Mouse (Mus musculus) midbrain, postnatal 0 days (tissue): ENCODE measurements at regions not wholly inside any gene's neighbourhood (a gene's known extent, or its start where the extent isn't known, plus 50 kb on each side); places are given as distances from the start of the nearest gene placed in this dataset.

ENCODE experiments used
- ATAC-seq: fragments of 200-750 bp; cut with Nextera tagmentation; 2 replicates; pipeline ENCODE4 v1.8.0; 2017; ENCODE audit warnings: moderate number of reproducible peaks, mild to moderate bottlenecking, moderate TSS enrichment, moderate library complexity; ENCODE audit not compliant: low FRiP score
- DNase-seq: peaks from one replicate; pipeline ENCODE4 v3.0.0-alpha.2; 2015; ENCODE audit warnings: low spot score
- H3K27ac ChIP-seq: fragments of 300-500 bp; sonication (generic); 2 replicates; pipeline ENCODE4 v1.5.1; 2014; ENCODE audit warnings: low read depth, mild to moderate bottlenecking, low read length, mixed read lengths
- H3K27me3 ChIP-seq: fragments of 300-500 bp; sonication (generic); 2 replicates; pipeline ENCODE4 v1.6.1; 2014; ENCODE audit warnings: low read length, control low read depth, mixed read lengths; ENCODE audit not compliant: insufficient read depth
- H3K36me3 ChIP-seq: fragments of 300-500 bp; sonication (generic); 2 replicates; pipeline ENCODE4 v1.6.1; 2014; ENCODE audit warnings: low read length, control low read depth, mixed read lengths; ENCODE audit not compliant: insufficient read depth
- H3K4me1 ChIP-seq: fragments of 300-500 bp; sonication (generic); 2 replicates; pipeline ENCODE4 v1.6.1; 2014; ENCODE audit warnings: mild to moderate bottlenecking, control low read depth, antibody characterized with exemption, low read length, mixed read lengths; ENCODE audit not compliant: insufficient read depth
- H3K4me2 ChIP-seq: fragments of 300-500 bp; sonication (generic); 2 replicates; pipeline ENCODE4 v1.6.1; 2014; ENCODE audit warnings: low read depth, mild to moderate bottlenecking, low read length, mixed read lengths; ENCODE audit not compliant: poor library complexity, severe bottlenecking
- H3K4me3 ChIP-seq: fragments of 300-500 bp; sonication (generic); 2 replicates; pipeline ENCODE4 v1.5.1; 2014; ENCODE audit warnings: low read depth, mild to moderate bottlenecking, low read length, moderate library complexity
- H3K9ac ChIP-seq: fragments of 300-500 bp; sonication (generic); replicated peaks from 2 replicates; pipeline ENCODE4 v1.6.1; 2014; ENCODE audit warnings: mild to moderate bottlenecking, low read length, moderate library complexity, mixed read lengths; ENCODE audit not compliant: poor library complexity, severe bottlenecking
- H3K9me3 ChIP-seq: fragments of 300-500 bp; sonication (generic); 2 replicates; pipeline ENCODE4 v1.6.1; 2016; ENCODE audit warnings: low read length, control low read depth
- CTCF ChIP-seq: IDR thresholded peaks from 2 replicates; pipeline ENCODE4 v1.5.1; 2016; ENCODE audit warnings: antibody characterized with exemption, mild to moderate bottlenecking

DNA sequence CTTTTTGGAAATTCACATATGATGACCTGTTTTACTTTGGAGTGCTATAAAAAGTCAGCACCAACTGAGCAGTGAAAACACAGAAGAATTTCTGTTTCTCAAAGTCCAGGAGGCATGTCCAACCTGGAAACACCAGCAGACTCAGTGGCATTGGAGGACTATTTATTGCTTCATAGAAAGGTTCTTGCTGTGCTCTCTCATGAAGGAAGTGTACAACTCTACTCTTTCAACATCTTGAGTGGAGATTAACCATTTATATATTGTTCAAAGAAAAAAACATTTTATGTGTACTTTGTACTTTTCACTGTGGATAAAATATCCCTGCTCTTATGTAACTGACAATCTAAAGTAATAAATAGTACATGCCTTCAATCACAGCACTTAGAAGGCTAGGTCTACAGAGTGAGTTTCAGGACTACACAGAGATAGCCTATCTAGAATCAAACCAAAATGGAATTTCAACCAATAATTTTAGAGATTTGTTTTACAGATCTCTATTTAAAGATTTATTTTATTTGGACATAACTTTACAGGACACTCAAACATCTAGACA is 777.8 kb upstream of the Lcorl start:
- Histone ChIP-seq H3K9me3 (no peaks in the 10 kb centered on the region), H3K4me2 (no peak overlapping the region), H3K27me3 (no peaks in the 10 kb centered on the region), H3K4me3 (no peak overlapping the region), H3K36me3 (no peaks in the 10 kb centered on the region), H3K27ac (no peak overlapping the region), H3K9ac (no peak overlapping the region), H3K4me1 (no peaks in the 10 kb centered on the region)
- TF ChIP-seq CTCF: no peak
- ATAC-seq: no peak
- DNase-seq: no peak
